Comparison of ENCODE assay signal across 9 mouse cellular contexts in the genomic region with DNA sequence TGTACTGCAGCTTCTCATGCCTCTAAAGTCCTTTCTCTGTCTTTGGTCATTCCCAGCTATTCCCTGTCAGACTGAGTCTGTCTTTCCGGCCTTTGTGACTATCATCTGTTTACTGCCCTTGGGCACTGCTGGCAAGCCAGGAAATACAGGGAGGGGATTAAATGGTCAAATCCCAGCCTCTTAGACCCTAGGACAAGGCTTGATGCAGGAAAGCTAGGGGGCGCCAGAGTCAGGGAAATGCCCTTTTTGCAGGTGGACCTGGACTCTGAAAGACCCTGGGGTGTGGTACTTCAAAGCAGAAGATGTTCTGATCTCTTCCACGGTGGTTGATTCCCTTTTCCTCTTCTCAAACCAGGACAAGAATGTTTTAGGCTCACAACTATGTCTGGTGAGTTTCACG. TPM values are rescaled to one million over a fixed set of nuclear protein-coding genes. Genes with fewer than 3 reads are reported as not detected.
DNase-seq lines count a peak whose midpoint lies in the region; ATAC-seq and TF ChIP-seq lines count a peak whose summit lies in the region.
"Had no signal": no experiment of that assay in that cellular context is flagged by ENCODE, and none has a peak within 500 bp of the region (broad histone marks: within the 10 kb centered on the region; RNA-seq: fewer than 3 reads in every experiment).

No protein-coding gene starts in this region.

- 32% methylated on average over 4 of the region's 4 CpGs for WGBS in forebrain, embryonic 11.5 days
- 24% methylated on average over 4 of the region's 4 CpGs for WGBS in forebrain, embryonic 12.5 days
- 16% methylated on average over 4 of the region's 4 CpGs for whole genome bisulfite sequencing in lung, adult 2 months
- WGBS in liver, postnatal 0 days (ENCODE audit: insufficient replicate concordance): 18% methylated on average over 4 of the region's 4 CpGs

- no peaks in the 10 kb centered on the region for H3K27me3 ChIP-seq in forebrain, embryonic 11.5 days (ENCODE audit: control insufficient read depth, insufficient read depth, low read length)
- no peaks in the 10 kb centered on the region for H3K27me3 ChIP-seq in forebrain, embryonic 12.5 days
- H3K27me3 ChIP-seq in liver, postnatal 0 days (ENCODE audit: insufficient read depth, low read length): no peaks in the 10 kb centered on the region

- no peak overlapping the region for H3K9ac ChIP-seq in forebrain, embryonic 11.5 days (ENCODE audit: low read length)
- H3K9ac ChIP-seq in forebrain, embryonic 12.5 days: no peak overlapping the region
- no peak overlapping the region for H3K9ac ChIP-seq in liver, postnatal 0 days (replicated peaks)

- no peaks in the 10 kb centered on the region for H3K4me1 ChIP-seq in forebrain, embryonic 11.5 days (replicated peaks; ENCODE audit: control insufficient read depth, insufficient read depth, low read length)
- no peaks in the 10 kb centered on the region for H3K4me1 ChIP-seq in forebrain, embryonic 12.5 days
- H3K4me1 ChIP-seq in lung, adult 2 months (ENCODE audit: control insufficient read depth, insufficient read depth, low read length): no peaks in the 10 kb centered on the region
- H3K4me1 ChIP-seq in liver, postnatal 0 days (ENCODE audit: insufficient read depth): no peaks in the 10 kb centered on the region

- peak; percentile 76 for DNase-seq in forebrain, embryonic 11.5 days (ENCODE audit: low spot score)
- no peak for DNase-seq in lung, adult 2 months
- no peak for DNase-seq in lung, adult 18-20 months
- peak; percentile 96 to 97 for DNase-seq in cerebellum, postnatal 10 days
- DNase-seq in liver, postnatal 0 days: no peak
- DNase-seq in thymus, postnatal 25 days: peak; percentile 19
- no peak for DNase-seq in natural killer cell, adult 2 months (ENCODE audit: low spot score in 2 of 2)

- no peak overlapping the region for H3K4me3 ChIP-seq in forebrain, embryonic 11.5 days (ENCODE audit: low read depth, low read length)
- no peak overlapping the region for H3K4me3 ChIP-seq in forebrain, embryonic 12.5 days (replicated peaks)
- H3K4me3 ChIP-seq in lung, adult 2 months (replicated peaks; ENCODE audit: extremely low read depth, low read depth, low read length): no peak overlapping the region
- no peak overlapping the region for H3K4me3 ChIP-seq in liver, postnatal 0 days (ENCODE audit: low read depth, low read length)
- H3K4me3 ChIP-seq: erythroblast, embryonic 14.5 days had no signal

- no peaks in the 10 kb centered on the region for H3K36me3 ChIP-seq in forebrain, embryonic 11.5 days (ENCODE audit: control insufficient read depth, insufficient read depth, low read length)
- no peaks in the 10 kb centered on the region for H3K36me3 ChIP-seq in forebrain, embryonic 12.5 days (replicated peaks)
- no peaks in the 10 kb centered on the region for H3K36me3 ChIP-seq in liver, postnatal 0 days (replicated peaks; ENCODE audit: insufficient read depth, low read length)

- no peaks in the 10 kb centered on the region for H3K9me3 ChIP-seq in forebrain, embryonic 11.5 days (ENCODE audit: control insufficient read depth, low read length)
- H3K9me3 ChIP-seq in forebrain, embryonic 12.5 days: no peaks in the 10 kb centered on the region
- H3K9me3 ChIP-seq in liver, postnatal 0 days (ENCODE audit: low read length): no peaks in the 10 kb centered on the region

- no peak for ATAC-seq in forebrain, embryonic 11.5 days (replicated peaks; ENCODE audit: low FRiP score)
- ATAC-seq in forebrain, embryonic 12.5 days (ENCODE audit: low FRiP score): no peak
- ATAC-seq in liver, postnatal 0 days: no peak

- TF ChIP-seq POLR2A in lung, adult 2 months (IDR thresholded peaks at IDR 0.05; ENCODE audit: borderline replicate concordance, extremely low read depth, low read depth, low read length): no peak

- no peak for TF ChIP-seq EP300 in liver, postnatal 0 days (IDR thresholded peaks at IDR 0.05; ENCODE audit: low read depth)

- TF ChIP-seq CTCF in lung, adult 2 months (IDR thresholded peaks at IDR 0.05; ENCODE audit: insufficient read depth, low read length): 0 out of 2 replicates have a peak, but pooled peaks have one; percentile 20
- peak; percentile 42 for TF ChIP-seq CTCF in liver, postnatal 0 days (IDR thresholded peaks at IDR 0.05; ENCODE audit: low read depth)

- no peak overlapping the region for H3K27ac ChIP-seq in forebrain, embryonic 11.5 days (ENCODE audit: low read depth, low read length)
- no peak overlapping the region for H3K27ac ChIP-seq in forebrain, embryonic 12.5 days
- H3K27ac ChIP-seq in liver, postnatal 0 days (ENCODE audit: low read depth): no peak overlapping the region

- H3K4me2 ChIP-seq in forebrain, embryonic 11.5 days (ENCODE audit: low read depth, low read length, severe bottlenecking): no peak overlapping the region
- H3K4me2 ChIP-seq in forebrain, embryonic 12.5 days: no peak overlapping the region
- no peak overlapping the region for H3K4me2 ChIP-seq in liver, postnatal 0 days (ENCODE audit: low read depth, low read length)

RNA-seq across cellular contexts. Expression of gene Tamm41, which starts 11.3 kb away (rescaled TPM):
- polyA plus RNA-seq in forebrain, embryonic 11.5 days (2014; fragmentation: Nextera tagmentation; extraction: Ambion mirVana): 79.0 and 84.6 TPM in 2 replicates
- 68.5 and 71.0 TPM in 2 replicates for polyA plus RNA-seq in forebrain, embryonic 12.5 days (2016; fragmentation: Nextera tagmentation; extraction: Ambion mirVana)
- polyA plus RNA-seq in lung, adult 2 months (2012; rRNA removed): 18.3 and 19.1 TPM in 2 replicates
- 15.1 and 18.4 TPM in 2 replicates for polyA plus RNA-seq in liver, postnatal 0 days (2015; fragmentation: Nextera tagmentation; extraction: Ambion mirVana)

Comparison
In these comparisons a context has a peak if more than half of its experiments do, and no peak if none do; other contexts are left out.
1. DNase-seq: peak in forebrain, embryonic 11.5 days (single experiment), cerebellum, postnatal 10 days (2 of 2) and thymus, postnatal 25 days (single experiment); none in lung, adult 2 months (single experiment), lung, adult 18-20 months (0 of 2), liver, postnatal 0 days (single experiment) and natural killer cell, adult 2 months (0 of 2).